Mouse (Mus musculus) gastrocnemius, adult 2 months (tissue): ENCODE measurements around the gene Rem1. TPM values are rescaled to one million over a fixed set of nuclear protein-coding genes. Genes with fewer than 3 reads are reported as not detected.
"Not testable (repeated sequence)": the region's sequence is repeated elsewhere in the genome, so short reads cannot be mapped to it uniquely, and the experiment has no call there.

Experiments used
- DNase-seq: peaks from one replicate; pipeline ENCODE4 v3.0.0; 2022
- H3K27ac ChIP-seq: fragments of 200-600 bp; 2 replicates; pipeline ENCODE4 v1.8.1; 2022; ENCODE audit warnings: mild to moderate bottlenecking
- H3K4me3 ChIP-seq: fragments of 200-600 bp; 2 replicates; pipeline ENCODE4 v1.8.1; 2022; ENCODE audit warnings: mild to moderate bottlenecking, moderate library complexity
- CTCF ChIP-seq: fragments of 200-600 bp; IDR thresholded peaks from 2 replicates; pipeline ENCODE4 v1.8.1; 2022; ENCODE audit warnings: antibody characterized with exemption, mild to moderate bottlenecking, moderate library complexity
- intact Hi-C: fragments of 180-260 bp; cut with DNase I; formaldehyde crosslinking; loops from one replicate; pipeline ENCODE4 v1.15.1; 2025
- total RNA-seq, 2 experiments: library from RNA; stranded (reverse); gene quantifications; 2 replicates each; pipeline ENCODE4 v1.2.3; 2021

Gene Rem1
- total RNA-seq, 2 experiments from 2014 or later, result 2.4 to 3.0 TPM

DNA sequence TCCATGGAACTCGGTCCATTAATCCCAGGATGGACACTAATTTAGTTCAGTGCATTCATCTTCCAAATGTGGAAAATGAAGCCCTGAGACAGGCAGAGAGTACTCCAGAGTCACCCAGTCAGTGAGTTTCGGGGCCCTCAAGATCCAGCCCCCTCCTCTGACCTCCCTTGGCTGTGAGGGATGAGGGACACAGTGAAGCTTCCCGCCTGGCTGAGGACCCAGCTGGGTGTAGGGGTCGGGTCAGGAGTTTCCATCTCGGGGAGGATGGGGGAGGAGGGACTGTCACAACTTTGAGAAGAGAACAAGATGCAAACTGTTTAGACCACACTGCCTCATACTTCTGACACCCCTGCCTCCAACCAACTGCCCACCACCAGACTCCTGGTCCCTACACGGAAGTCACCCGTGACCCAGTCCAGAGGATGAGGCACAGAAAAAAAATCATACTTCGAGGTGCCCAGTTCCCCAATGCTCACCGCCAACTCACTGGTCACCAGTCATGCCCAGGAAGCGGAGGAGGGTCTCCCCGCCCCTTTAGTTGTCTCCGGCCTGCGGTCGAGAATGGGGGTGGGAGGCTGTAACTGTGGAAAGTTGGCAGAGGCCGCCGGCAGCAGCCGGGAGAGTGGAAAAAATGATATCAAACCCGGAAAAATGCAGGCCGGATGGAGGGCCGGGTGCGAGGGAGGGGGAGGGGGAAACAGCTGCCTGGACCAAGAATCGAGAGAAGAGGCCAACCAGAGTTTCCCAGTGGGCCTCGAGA, 9.7 kb downstream of the Rem1 start:
- peak; percentile 76 for DNase-seq
- no peak for TF ChIP-seq CTCF
- Histone ChIP-seq H3K27ac (peak overlapping the region; percentile 84), H3K4me3 (peak overlapping the region; percentile 40)
- intact Hi-C loops, result no loop called here

DNA sequence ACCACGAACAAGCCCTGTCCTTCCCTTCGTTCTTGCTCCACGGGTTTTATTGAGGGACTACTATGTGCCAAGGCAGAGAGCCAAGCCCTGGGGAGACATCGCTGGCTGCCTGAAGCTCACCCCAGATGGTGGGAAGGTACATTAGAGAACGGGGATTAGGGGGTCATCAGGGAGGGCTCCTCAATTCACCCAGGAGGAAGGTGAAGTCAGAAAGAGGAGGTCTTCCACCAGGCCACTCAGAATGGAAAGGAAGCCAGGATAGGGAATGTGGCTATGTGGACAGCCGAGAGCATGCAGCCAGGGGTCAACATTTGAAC, 10.2 kb downstream of the Rem1 start:
- no peak for TF ChIP-seq CTCF
- peak overlapping the region; percentile 40 for H3K4me3 ChIP-seq
- DNase-seq, result no peak
- intact Hi-C loops, result no loop called here
- peak overlapping the region; percentile 84 for H3K27ac ChIP-seq

DNA sequence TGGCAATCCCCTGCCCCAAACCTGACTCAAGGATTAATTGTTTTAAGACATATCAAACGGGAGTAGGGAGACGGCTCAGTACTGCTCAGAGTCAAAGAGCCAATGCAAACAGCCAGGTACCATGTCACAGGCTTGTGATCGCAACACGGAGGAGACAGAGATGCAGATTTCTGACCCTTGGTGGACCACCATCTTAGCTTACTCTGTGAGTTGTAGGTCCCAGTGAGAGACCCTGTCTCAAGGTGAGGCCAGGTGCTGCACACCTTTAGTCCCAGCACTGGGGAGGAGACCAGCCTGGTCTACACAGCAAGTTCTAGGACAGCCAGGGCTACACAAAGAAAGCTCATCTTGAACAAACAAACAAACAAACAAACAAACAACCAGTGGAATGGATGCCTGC, 10.6 kb downstream of the Rem1 start:
- DNase-seq, result no peak
- no peak for TF ChIP-seq CTCF
- intact Hi-C loops, result no loop called here
- Histone ChIP-seq H3K4me3 (no peak overlapping the region), H3K27ac (peak overlapping the region; percentile 84)

DNA sequence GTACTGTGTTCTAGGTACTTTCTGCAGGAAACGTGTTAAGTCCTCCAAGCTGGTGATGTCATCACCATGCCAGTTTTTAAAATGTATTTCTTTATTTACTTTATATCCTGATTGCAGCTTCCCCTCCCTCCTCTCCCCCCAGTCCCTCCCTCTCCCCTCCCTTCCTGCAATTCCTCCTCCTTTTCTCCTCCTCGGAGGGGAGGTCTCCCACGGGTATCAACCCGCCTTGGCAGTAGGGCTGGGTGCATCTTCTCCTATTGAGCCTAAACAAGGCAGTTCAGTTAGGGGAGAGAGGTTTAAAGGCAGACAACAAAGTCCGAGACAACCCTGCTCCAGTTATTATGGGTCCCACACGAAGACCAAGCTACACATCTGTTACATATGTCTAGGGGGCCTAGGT, 12.1 kb downstream of the Rem1 start:
- no peak for TF ChIP-seq CTCF
- no peak for DNase-seq
- H3K4me3 ChIP-seq, result no peak overlapping the region
- H3K27ac ChIP-seq, result peak overlapping the region; percentile 84
- intact Hi-C loops, result no loop called here

DNA sequence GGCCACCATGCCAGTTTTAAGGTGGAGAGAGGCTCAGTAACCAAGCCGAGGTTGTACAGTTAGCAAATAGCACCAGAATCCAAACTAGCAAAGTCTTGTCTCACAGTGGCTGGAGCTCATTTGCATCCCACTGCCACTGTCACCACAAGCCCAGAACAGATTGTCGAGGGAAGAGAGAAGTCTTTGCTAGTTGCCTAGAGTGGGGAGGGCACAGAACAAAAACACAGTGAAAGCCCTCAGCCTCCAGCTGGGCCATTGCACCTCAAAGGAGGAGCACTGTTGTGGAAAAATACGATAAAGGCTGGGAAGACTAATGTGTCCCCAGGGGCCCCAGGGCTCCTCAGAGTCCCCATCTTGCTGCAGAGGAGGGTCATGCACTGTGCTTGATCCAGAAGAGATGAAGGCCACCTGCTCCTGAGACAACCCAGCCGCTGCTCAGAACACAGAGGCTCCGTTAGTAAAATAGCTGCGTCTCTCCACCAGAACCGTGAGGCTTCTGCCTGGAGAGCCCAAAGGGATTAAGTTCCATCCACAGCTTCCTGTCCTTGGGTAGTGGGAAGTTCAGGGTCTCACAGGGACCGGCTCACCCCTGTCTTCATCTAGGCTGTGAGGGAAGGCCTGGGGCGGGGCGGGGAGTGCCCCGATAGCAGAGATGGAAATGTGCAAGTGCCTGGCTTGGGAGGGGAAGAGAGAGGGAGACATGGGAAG, 12.8 kb downstream of the Rem1 start:
- intact Hi-C loops, result no loop called here
- no peak for TF ChIP-seq CTCF
- DNase-seq, result peak; percentile 50
- Histone ChIP-seq H3K4me3 (no peak overlapping the region), H3K27ac (peak overlapping the region; percentile 84)

DNA sequence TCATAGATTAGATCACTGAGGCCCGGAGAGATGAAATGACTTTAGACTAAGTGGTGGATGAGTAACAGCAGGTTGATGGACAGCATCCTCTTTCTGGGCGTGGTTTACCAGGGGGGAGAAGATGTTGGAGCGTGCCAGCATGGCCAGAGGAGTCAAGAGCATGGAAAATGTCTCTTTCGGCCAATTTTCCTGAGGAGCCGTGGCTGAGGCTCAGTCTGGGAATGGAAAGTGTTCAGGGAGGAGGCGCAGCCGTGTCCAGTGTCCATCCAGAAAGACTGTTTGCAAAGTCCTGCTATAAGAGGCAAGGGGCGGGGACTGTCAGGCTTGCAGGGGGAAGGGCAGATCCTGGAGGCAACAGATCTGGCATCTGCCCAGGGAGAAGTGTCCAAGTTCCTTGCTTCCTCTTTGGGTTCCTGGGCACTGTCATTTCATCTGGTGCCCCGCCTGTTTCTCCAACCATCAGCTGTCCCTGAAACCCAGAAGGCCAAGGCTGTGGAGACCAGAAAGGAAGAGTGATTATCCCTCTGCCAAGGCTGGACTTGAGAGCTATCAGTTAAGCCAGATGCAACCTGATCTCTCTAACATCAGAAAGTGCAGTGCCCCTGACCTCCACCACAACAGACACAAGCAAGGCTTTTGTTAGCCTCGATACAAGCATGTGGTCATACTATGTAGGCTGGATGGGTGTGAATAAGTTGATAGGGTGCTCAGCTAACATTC, 26.3 kb downstream of the Rem1 start:
- DNase-seq, result peak; percentile 80
- intact Hi-C loops, result no loop called here
- TF ChIP-seq CTCF, result no peak
- Histone ChIP-seq H3K27ac (peak overlapping the region; percentile 75), H3K4me3 (peak overlapping the region; percentile 30)

DNA sequence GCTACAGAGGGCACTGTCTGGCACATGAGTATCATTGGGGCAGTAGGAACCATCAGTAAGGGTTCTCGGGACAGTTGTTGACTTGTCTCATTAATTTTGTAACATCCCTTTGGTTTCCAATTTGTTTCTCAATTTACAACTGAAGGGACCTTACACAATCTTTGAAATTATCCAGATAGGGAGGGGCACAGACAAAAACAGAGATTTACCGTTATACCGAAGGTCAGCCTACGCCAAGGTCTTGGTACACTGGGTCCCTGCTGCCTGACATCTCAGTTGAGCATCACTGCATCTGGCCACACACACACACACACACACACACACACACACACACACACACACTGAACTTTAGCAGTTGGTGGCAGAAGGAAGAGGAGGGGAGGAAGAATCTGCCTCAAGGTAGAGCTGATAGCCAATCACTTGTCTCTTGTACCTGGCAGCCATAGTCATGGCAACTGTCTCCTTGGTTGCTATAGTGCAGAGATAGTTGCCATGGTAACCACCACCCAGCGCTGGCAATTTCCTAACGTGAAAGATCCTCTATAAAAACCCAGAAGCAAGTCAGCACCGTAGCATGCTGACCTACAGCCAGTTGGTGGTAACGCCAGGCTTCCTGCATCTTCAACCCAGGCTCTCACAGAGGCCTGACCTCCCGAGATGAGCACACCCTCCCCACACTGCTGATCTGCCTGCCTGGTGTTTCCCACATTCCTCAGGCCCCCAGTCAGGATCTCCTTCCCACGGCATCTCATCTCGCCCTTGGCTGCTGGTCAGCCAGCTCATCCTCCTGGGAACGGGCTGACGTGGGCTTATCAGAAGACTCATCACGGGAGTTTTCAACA, 27.3 kb downstream of the Rem1 start:
- intact Hi-C loops, result no loop called here
- TF ChIP-seq CTCF, result no peak
- peak overlapping the region; percentile 75 for H3K27ac ChIP-seq
- peak; percentile 63 for DNase-seq
- H3K4me3 ChIP-seq, result no peak overlapping the region

DNA sequence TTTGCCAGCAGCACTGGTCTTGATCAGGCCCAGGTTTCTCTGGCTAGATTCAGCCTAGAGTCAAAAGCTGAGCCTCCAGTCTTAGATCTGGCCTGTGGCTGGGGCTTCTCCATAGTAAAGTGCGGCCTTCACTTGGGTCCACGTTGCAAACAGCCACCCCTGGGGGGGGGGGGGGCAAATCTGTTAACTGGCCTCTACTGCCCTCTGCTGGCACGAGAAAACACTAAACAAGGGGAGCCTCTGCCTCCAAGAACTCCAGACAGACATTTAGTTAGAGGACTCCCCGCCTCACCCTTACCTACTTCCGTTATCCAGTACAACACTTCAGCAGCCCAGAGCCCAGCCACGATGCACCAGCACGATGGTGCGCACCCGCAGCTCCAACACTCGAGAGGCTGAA, 30.6 kb downstream of the Rem1 start:
- intact Hi-C loops, result loop anchor here (1.0 kb wide), 1 partner anchor 42 kb away; no protein-coding TSS in a partner anchor
- Histone ChIP-seq H3K27ac (no peak overlapping the region), H3K4me3 (no peak overlapping the region)
- DNase-seq, result peak; percentile 54
- TF ChIP-seq CTCF, result peak; percentile 71

DNA sequence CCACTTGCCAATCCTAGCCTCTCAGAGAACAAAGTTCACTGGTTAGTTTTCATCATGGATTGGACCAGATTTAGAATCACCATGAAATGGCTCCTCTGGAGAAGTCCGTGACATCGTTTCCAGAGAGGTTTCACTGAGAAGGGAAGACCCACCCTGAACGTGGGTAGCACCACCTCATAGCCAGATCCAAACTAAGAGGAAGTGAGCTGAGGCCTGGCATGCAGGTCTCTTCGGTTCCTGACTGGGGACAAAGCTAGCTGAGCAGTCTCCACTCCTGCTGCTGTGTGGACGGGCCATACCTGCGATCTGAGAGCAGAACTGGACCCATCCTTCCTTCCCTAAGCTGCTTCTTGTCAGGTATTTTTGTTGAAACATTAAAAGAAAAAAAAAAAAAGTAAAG, 34.4 kb downstream of the Rem1 start:
- H3K27ac ChIP-seq, result no peak overlapping the region
- DNase-seq, result no peak
- intact Hi-C loops, result no loop called here
- H3K4me3 ChIP-seq, result no peak overlapping the region
- no peak for TF ChIP-seq CTCF

DNA sequence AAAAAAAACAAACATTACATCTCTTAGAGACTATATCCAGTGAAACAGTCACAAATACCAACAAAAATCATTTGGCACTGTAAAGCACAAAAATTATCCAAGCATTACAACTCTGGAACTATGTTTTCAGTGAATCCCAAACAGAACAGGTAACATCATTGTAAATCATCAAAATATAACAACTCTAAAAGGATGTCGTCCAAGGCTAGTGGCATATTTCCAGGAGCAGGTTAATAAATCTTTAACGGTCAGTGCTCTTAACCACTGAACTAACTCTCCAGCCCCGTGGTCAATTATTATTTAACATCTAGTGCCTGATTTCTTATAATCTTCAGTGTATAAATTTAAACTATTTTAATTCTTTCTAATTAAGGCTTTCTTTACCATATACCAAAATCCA, 39.4 kb downstream of the Rem1 start:
- H3K4me3 ChIP-seq, intact Hi-C loops, DNase-seq, H3K27ac ChIP-seq: not testable (repeated sequence)

DNA sequence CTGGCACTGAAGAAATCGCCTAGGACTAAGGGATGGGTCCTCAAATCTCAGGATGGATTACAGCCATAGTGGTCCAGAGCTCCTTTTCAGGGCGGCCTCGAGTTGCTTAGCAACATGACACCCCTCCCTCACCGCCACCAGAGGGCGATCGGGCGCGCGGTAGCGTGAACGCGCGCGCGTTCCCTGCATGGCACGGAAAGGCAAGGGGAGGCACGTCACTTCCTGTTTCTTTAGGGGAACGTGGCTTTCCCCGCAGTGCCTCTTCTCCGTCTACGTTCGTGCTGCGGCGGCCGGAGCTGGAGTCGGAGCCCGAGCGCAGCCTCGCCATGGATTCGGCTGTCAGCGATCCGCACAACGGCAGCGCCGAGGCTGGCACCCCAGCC, 42.5 kb downstream of the Rem1 start, which contains the start of gene H13:
H13 (plus strand) TSS at position 206 of the 383 bp plus-strand sequence.
- Histone ChIP-seq H3K4me3 (peak within 1 kb of the TSS; percentile 99), H3K27ac (peak within 1 kb of the TSS; percentile 97)
- DNase-seq, result peak; percentile 94
- TF ChIP-seq CTCF, result peak; percentile 100
- intact Hi-C loops, result no loop called here
